Mouse (Mus musculus) cerebellum, adult 2 months (tissue): Measurements from ENCODE around the gene Col26a1. TPM values are rescaled to one million over a fixed set of nuclear protein-coding genes. Genes with fewer than 3 reads are reported as not detected.

Source experiments
- DNase-seq, 2 experiments: peaks; one replicate each; pipeline ENCODE4 v3.0.0; 2021
- H3K27ac ChIP-seq: fragments of 200-500 bp; 2 replicates; pipeline ENCODE4 v1.5.1; 2012; ENCODE audit warnings: low read length, control low read depth, inconsistent platforms; ENCODE audit not compliant: insufficient read depth
- H3K27me3 ChIP-seq: fragments of 200-500 bp; 2 replicates; pipeline ENCODE4 v1.6.1; 2012; ENCODE audit warnings: inconsistent platforms, mild to moderate bottlenecking, low read length, moderate library complexity; ENCODE audit not compliant: control insufficient read depth, insufficient read depth
- H3K4me1 ChIP-seq: fragments of 200-500 bp; 2 replicates; pipeline ENCODE4 v1.6.1; 2011; ENCODE audit warnings: low read length; ENCODE audit not compliant: control insufficient read depth, insufficient read depth
- H3K4me3 ChIP-seq: fragments of 200-500 bp; replicated peaks from 2 replicates; pipeline ENCODE3; 2011; ENCODE audit warnings: mild to moderate bottlenecking, low read depth, low read length, control low read depth; ENCODE audit not compliant: insufficient read depth
- CTCF ChIP-seq: fragments of 200-500 bp; IDR thresholded peaks from 2 replicates; pipeline ENCODE4 v1.5.1; 2011; ENCODE audit warnings: low read depth, mild to moderate bottlenecking, control low read depth, low read length, moderate library complexity, borderline replicate concordance; ENCODE audit not compliant: insufficient read depth
- POLR2A ChIP-seq: fragments of 200-500 bp; IDR thresholded peaks from 2 replicates; pipeline ENCODE4 v1.6.1; 2011; ENCODE audit warnings: low read length, control low read depth, borderline replicate concordance; ENCODE audit not compliant: insufficient read depth
- WGBS: fragments of 180-500 bp; shearing (Covaris S2); methylation state at CpG from one replicate; pipeline ENCODE4 v1.1.7; 2018; 5-methylcytosine and 5-hydroxymethylcytosine counted together
- polyA plus RNA-seq: library from polyadenylated mRNA; depleted of rRNA; stranded (reverse); fragments of >200 nt; gene quantifications from 2 replicates; pipeline ENCODE4 v1.2.3, GENCODE M21; 2012

The Col26a1 gene
- polyA plus RNA-seq, 1 experiment, result 4.0 TPM

GRCm38 (mm10) chr5:136894840-136895528 is 12.0 kb upstream of the Col26a1 start:
- no peaks in the 10 kb centered on the region for H3K27me3 ChIP-seq
- TF ChIP-seq POLR2A, result no peak
- no peak for TF ChIP-seq CTCF
- H3K4me3 ChIP-seq, result no peak overlapping the region
- WGBS, result 65% methylated on average over 25 of the region's 25 CpGs
- no peak overlapping the region for H3K27ac ChIP-seq
- H3K4me1 ChIP-seq, result no peaks in the 10 kb centered on the region
- DNase-seq, result no peak

GRCm38 (mm10) chr5:136888539-136889355 is 5.7 kb upstream of the Col26a1 start:
- no peak for DNase-seq
- Histone ChIP-seq H3K4me3 (no peak overlapping the region), H3K27ac (no peak overlapping the region), H3K4me1 (no peaks in the 10 kb centered on the region), H3K27me3 (no peaks in the 10 kb centered on the region; the same call in 1 of the 2 replicates)
- WGBS, result 56% methylated on average over 19 of the region's 19 CpGs
- TF ChIP-seq CTCF (no peak), POLR2A (no peak)

- Histone ChIP-seq H3K27ac (no peak overlapping the region), H3K27me3 (no peaks in the 10 kb centered on the region; the same call in 1 of the 2 replicates), H3K4me3 (no peak overlapping the region), H3K4me1 (no peaks in the 10 kb centered on the region)
- 23% methylated on average over 7 of the region's 7 CpGs for WGBS
- no peak for TF ChIP-seq CTCF
- no peak for TF ChIP-seq POLR2A
- no peak for DNase-seq
These were observed 3.9 kb upstream of the Col26a1 start for GRCm38 (mm10) chr5:136886957-136887356.

- WGBS, result 2% methylated on average over 47 of the region's 47 CpGs
- H3K27ac ChIP-seq, result no peak overlapping the region
- H3K27me3 ChIP-seq, result no peaks in the 10 kb centered on the region; the same call in 1 of the 2 replicates
- TF ChIP-seq POLR2A, result no peak
- no peak for TF ChIP-seq CTCF
- H3K4me1 ChIP-seq, result no peaks in the 10 kb centered on the region
- H3K4me3 ChIP-seq, result no peak overlapping the region
- no peak for DNase-seq
These were observed 788 bp downstream of the Col26a1 start for GRCm38 (mm10) chr5:136882055-136882787.

GRCm38 (mm10) chr5:136881380-136882009 is 1.5 kb downstream of the Col26a1 start:
- no peaks in the 10 kb centered on the region for H3K4me1 ChIP-seq
- DNase-seq, result peak; percentile 60 to 76
- TF ChIP-seq POLR2A (no peak), CTCF (peak; percentile 77)
- no peaks in the 10 kb centered on the region; the same call in 1 of the 2 replicates for H3K27me3 ChIP-seq
- WGBS, result 4% methylated on average over 39 of the region's 39 CpGs
- H3K27ac ChIP-seq, result no peak overlapping the region
- peak overlapping the region; percentile 39 for H3K4me3 ChIP-seq

- no peaks in the 10 kb centered on the region; the same call in 1 of the 2 replicates for H3K27me3 ChIP-seq
- WGBS, result 73% methylated on average over 8 of the region's 8 CpGs
- H3K4me3 ChIP-seq, result no peak overlapping the region
- no peak overlapping the region for H3K27ac ChIP-seq
- DNase-seq, result no peak
- TF ChIP-seq CTCF, result no peak
- TF ChIP-seq POLR2A, result no peak
- H3K4me1 ChIP-seq, result no peaks in the 10 kb centered on the region
These were observed 2.9 kb downstream of the Col26a1 start for GRCm38 (mm10) chr5:136880101-136880500.

- Histone ChIP-seq H3K4me1 (no peaks in the 10 kb centered on the region), H3K27ac (no peak overlapping the region), H3K27me3 (no peaks in the 10 kb centered on the region), H3K4me3 (no peak overlapping the region)
- DNase-seq, result no peak
- no peak for TF ChIP-seq POLR2A
- TF ChIP-seq CTCF, result no peak
- 60% methylated on average over 10 of the region's 10 CpGs for WGBS
These were observed 8.7 kb downstream of the Col26a1 start for GRCm38 (mm10) chr5:136874271-136874670.
